Mouse (Mus musculus) embryo, embryonic 11 days (tissue): ENCODE results near the gene Zfp719.
A peak's percentile ranks its signal among the peaks of the same experiment; 100 is the strongest.

ENCODE experiments used
- DNase-seq: peaks from one replicate; pipeline ENCODE4 v3.0.0-alpha.2; 2015

The Zfp719 gene

DNA sequence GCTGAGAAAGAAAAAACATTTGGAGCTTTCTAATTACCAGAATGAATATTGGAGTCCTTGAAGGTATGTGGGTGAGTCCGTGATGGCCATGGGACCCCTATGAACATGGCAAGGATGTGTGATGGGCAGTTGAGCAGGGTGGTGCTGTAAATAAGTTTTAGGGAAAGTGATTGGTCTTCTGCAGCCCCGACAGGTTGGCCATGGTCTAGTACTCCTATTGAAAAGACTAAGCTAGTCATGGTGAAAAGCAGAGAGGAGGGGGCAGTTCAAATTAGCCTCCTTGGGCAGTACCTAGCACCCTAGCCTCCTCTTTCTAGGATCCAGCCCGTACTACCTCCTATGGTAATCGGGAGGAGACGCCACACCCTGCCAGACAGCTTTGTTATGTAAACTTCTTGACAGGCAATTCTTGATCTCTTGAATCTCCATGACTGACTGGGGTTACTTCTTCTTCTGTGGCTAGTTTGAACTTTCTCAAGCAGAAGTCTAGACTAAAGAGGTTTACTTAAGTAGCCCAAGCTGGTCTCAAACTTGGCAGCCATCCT, 28.4 kb downstream of the Zfp719 start:
- DNase-seq: no peak

DNA sequence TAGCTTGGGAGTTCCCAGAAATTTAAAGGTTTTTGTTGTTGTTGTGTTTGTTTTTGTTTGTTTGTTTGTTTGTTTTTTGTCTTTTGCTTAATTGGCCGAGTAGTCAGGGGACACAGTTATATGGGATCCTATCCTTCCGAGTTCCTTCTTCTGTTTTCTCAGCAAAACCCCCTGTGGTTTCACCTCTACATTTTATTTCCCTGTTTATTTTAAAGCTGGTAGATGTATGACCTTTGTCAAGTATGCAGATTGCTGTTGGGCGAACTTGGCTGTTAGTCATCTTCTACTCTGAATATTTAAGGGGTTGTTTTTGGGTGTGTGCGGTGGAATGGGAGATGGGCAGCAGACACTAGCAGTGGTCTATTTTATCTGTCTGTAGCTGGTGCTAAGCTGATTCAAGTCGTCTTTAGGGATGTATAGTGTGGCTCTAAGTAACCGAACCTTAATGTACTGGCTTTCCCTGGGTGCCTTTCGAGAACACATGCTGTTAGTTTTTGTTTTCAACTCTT, 29.0 kb downstream of the Zfp719 start:
- DNase-seq: no peak

DNA sequence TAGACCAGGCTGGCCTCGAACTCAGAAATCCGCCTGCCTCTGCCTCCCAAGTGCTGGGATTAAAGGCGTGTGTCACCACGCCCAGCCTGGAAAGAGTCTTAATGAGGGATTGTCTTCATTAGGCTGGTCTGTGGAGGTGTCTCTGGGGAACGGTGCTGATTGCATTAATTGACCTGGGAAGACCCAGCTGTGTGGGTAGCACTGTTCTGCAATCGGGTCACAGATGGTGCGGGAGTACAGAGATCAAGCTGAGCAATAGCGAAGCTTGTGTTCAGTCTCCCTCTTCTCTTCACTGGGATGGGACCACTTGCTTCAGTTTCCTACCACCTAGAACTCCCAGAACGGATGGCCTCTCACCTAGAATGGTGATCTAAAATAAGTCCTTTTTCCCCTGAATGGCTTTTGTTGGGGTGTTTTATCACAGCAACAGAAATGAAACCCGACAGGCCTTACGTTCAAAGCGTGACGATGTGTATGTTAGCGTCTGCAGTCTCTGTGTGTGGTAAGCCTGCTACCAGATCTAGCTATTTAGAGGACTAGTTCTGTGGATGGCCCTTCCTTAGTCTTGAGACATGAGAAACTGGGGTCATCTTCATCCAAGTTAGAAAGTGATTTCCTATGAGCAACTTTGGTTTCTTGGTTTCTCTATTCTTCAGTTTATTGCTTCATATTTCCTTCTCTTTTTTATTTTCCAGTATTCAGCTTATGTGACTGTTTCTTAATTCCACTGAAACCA, 34.6 kb downstream of the Zfp719 start:
- no peak for DNase-seq

DNA sequence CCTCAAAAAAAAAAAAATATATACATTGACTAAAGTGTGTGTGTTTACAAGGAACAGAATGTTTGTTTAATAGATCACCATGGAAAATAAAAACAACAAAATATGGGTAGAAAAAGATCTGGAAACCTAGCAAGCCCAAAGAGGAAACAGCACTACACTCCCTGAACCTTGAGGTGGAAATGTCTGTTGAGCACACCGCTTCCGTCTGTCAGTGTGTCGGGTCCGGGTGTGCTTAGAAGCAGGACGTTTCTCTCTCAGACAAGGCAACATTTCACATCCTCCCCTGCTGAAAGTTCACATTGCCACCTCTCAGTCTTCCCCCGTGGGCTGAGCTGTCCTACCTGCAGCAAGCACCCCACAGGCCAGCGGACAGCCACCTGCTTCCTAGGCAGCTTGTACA, 43.5 kb downstream of the Zfp719 start:
- no peak for DNase-seq

DNA sequence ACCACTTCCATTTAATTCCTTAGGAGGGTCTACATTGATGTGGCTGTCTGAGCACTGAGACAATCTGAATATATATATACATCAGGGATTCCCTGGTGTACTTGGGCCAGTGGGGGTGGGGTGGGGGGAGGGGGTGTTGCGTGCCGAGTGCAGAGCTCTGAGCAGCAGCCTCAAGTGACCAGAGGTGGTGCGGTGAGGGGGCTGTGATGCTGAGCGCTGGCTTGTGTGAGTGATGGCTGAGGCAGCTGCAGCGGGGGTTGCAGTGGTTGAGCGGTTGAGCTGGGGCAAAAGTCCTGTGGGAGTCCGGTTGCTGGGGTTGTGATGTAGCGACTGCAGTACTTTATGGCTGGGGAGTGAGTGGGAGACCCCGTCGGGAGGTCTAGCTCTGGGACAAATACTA, 44.4 kb downstream of the Zfp719 start:
- DNase-seq: peak; percentile 39

DNA sequence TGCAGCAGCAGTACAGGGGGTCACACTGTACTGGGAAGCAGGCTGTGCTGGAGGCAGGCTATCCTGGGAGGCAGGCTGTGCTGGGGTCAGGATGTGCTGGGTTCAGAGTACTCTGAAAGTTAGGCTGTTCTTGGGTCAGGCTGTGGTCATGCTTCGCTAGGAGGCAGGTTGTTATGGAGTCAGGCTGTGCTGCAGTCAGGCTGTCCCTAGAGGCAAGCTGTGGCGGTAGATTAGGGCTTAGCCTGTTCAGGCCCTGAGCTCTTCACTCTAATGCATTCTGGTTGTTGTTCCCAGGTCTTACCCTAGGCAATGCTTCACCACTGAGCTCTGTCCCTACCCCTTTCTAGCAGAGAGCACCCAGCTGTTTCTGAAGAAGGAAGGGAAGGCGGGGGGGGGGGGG, 45.7 kb downstream of the Zfp719 start:
- no peak for DNase-seq

DNA sequence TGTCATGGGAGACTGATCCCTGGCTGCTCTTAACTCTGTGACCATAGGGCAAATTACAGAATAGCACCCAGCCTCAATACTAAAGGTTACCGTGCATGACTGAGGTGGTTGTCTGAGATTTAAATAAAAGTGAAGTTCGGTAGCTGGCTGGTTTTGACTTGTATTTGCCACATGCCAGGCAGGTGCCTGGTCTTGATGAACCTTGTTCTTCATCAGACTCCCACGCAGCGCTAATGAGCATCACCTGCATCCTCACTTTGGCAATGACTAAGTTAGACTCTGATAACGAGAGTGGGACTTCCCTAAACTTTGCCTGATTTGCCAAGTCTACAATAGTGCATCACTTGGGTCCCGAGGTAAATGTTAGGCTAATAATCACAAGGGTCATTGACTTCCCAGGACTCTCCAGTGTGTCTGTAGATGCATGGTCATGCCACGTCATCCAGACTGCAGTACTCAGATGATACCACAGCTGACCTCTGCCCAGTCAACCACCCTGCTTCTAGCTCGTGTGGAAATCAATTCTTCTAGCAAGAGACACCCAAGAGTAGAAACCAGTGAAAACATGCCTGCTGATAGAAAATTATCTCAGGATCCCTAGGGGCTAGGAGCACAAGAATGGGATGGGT, 46.5 kb downstream of the Zfp719 start:
- DNase-seq: no peak

DNA sequence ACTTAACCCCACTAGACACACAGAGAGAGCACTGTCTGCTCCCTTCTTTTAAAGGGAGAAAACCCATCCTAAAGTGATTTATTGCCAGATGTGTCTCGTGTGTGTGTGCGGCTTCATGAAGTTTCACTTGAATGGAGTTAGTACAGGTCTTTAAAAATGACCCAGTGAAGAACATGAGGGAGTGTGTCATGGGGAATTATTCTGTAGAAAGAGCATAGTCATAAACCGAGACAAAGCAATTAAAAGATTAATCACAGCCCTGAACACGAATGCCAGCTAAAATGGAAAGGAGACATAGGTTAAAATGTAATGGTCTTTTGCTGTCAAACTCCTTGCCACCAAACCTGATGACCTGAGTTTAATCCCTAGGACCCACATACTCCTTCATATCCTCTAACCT, 54.5 kb downstream of the Zfp719 start:
- DNase-seq: no peak

DNA sequence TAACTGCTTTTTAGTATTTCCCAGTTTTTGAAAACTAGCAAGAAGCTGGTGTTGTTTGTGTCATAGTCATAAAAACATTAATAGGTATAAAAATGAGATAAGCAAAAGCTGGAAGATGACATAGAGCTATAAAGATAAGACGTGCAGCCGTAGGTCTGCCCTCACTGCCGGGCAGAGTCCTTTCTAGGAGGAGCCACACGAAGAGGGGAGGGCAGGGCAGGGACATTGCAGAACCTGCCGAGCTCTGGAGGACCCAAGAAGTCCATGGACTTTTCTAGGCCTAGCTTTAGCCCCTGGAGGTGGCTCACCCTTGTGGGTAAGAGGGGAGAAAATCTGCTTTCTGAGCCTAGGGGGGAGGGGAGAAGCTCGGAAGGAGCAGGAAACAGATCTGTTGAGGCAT, 55.1 kb downstream of the Zfp719 start, which contains the start of gene Ceacam18:
Ceacam18 (plus strand) TSS at position 208 of the 400 bp plus-strand sequence.
- DNase-seq: no peak

DNA sequence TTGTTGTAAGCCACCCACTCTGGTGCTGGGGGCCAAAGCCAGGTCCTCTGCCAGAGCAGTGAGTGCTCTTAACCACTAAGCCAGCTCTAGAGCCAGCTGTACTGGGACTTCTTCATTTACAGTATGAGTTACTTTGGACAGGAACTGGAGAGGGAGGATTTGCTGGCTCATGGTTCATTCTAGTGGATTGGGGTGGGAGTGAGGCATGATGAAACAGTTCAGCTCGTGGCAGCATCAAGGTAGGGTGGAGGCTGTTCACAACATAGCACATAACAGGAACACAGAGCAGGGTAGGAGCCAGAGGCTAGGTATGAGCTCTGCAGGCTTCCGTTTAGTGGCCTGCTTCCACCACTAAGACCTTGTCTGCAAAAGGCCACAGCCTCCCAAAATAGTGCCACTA, 56.8 kb downstream of the Zfp719 start:
- no peak for DNase-seq

DNA sequence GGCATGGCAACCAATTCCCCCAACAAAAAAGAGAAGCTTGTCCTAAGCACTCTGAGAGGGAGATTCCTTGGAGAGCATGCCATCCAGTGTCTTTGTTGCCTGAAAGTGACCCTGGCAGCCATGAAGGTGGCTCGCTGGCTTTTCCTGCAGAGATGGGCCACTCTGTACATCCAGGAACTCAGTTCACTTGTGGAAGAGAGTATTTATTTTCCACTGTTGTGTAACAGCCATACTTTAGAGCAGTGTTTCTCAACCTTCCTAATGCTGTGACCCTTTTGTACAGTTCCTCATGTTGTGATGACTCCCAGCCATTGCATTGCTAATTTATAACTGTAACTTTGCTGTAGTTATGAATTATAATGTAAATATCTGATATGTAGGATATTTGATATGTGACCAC, 57.7 kb downstream of the Zfp719 start:
- DNase-seq: no peak

DNA sequence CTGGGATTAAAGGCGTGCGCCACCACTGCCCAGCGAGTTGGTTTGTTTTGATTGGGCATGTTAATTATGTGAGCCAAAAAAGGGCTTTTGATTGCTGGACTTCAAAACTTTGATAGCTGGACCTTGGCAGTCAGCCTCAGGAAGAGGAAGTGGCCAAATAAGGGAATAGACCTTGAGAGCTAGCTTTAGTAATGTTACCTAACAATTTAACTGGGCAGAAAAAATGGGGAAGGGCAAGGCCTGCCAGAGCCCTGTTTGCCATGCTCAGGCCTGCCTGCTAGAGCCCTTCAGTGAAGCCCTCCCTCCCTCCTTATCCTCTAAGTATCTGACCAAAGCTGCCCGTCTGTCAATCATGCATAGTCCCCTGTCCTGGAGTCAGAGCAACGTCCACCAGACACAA, 63.2 kb downstream of the Zfp719 start:
- DNase-seq: no peak
